Mouse (Mus musculus) kidney, embryonic 14.5 days (tissue): ENCODE data around the gene Dmgdh. TPM values are rescaled to one million over a fixed set of nuclear protein-coding genes. Genes with fewer than 3 reads are reported as not detected.

Experiments used
- ATAC-seq: fragments of 200-750 bp; cut with Nextera tagmentation; 2 replicates; pipeline ENCODE4 v1.8.0; 2017; ENCODE audit warnings: moderate number of reproducible peaks, mild to moderate bottlenecking, moderate TSS enrichment, moderate library complexity; ENCODE audit not compliant: low FRiP score, low TSS enrichment
- H3K27ac ChIP-seq: fragments of 300-500 bp; sonication (generic); 2 replicates; pipeline ENCODE4 v1.5.1; 2014; ENCODE audit warnings: low read depth, mild to moderate bottlenecking, low read length, moderate library complexity, mixed read lengths
- H3K27me3 ChIP-seq: fragments of 300-500 bp; sonication (generic); 2 replicates; pipeline ENCODE4 v1.6.1; 2014; ENCODE audit warnings: mild to moderate bottlenecking, low read length; ENCODE audit not compliant: control insufficient read depth, insufficient read depth
- H3K36me3 ChIP-seq: fragments of 300-500 bp; sonication (generic); 2 replicates; pipeline ENCODE4 v1.6.1; 2014; ENCODE audit warnings: low read length, mixed read lengths; ENCODE audit not compliant: control insufficient read depth, insufficient read depth
- H3K4me1 ChIP-seq: fragments of 300-500 bp; sonication (generic); 2 replicates; pipeline ENCODE4 v1.6.1; 2014; ENCODE audit warnings: low read length, mixed read lengths; ENCODE audit not compliant: control insufficient read depth, insufficient read depth
- H3K4me2 ChIP-seq: fragments of 300-500 bp; sonication (generic); replicated peaks from 2 replicates; pipeline ENCODE4 v1.6.1; 2014; ENCODE audit warnings: low read depth, mild to moderate bottlenecking, low read length
- H3K4me3 ChIP-seq: fragments of 300-500 bp; sonication (generic); 2 replicates; pipeline ENCODE4 v1.5.1; 2014; ENCODE audit warnings: mild to moderate bottlenecking, low read length
- H3K9ac ChIP-seq: fragments of 300-500 bp; sonication (generic); 2 replicates; pipeline ENCODE4 v1.6.1; 2014; ENCODE audit warnings: low read depth, mild to moderate bottlenecking, low read length, moderate library complexity
- H3K9me3 ChIP-seq: fragments of 300-500 bp; sonication (generic); 2 replicates; pipeline ENCODE4 v1.6.1; 2016; ENCODE audit warnings: low read length; ENCODE audit not compliant: control insufficient read depth
- WGBS: fragments of 180-500 bp; shearing (Covaris S2); extraction: QIAGEN DNeasy Blood & Tissue Kit; methylation state at CpG from one replicate; pipeline ENCODE4 v1.1.7; 2014; 5-methylcytosine and 5-hydroxymethylcytosine counted together
- polyA plus RNA-seq: library from polyadenylated mRNA; unstranded; fragments of >200 nt; fragmentation: Nextera tagmentation; extraction: Ambion mirVana; gene quantifications from 2 replicates; pipeline ENCODE4 v1.2.1, GENCODE M21; 2014

Gene Dmgdh
- polyA plus RNA-seq, 1 experiment from 2014 or later = 0.28 TPM

GRCm38 (mm10) chr13:93772861-93773260, 98.6 kb downstream of the Dmgdh start:
- 40% methylated on average over 7 of the region's 7 CpGs for WGBS
- no peak overlapping the region; the same call in 1 of the 2 replicates for H3K9ac ChIP-seq

GRCm38 (mm10) chr13:93773704-93774315, 99.6 kb downstream of the Dmgdh start:
- WGBS = 61% methylated on average over 7 of the region's 7 CpGs

More at GRCm38 (mm10) chr13:93772861-93773260, 98.6 kb downstream of the Dmgdh start:
- Histone ChIP-seq H3K4me2 (peak overlapping the region; percentile 86), H3K27ac (no peak overlapping the region), H3K4me3 (peak overlapping the region; percentile 44; the same call in 1 of the 2 replicates), H3K36me3 (no peaks in the 10 kb centered on the region), H3K4me1 (peaks cover 13% of the 10 kb centered on the region), H3K9me3 (no peaks in the 10 kb centered on the region), H3K27me3 (no peaks in the 10 kb centered on the region)
- no peak for ATAC-seq

DNA sequence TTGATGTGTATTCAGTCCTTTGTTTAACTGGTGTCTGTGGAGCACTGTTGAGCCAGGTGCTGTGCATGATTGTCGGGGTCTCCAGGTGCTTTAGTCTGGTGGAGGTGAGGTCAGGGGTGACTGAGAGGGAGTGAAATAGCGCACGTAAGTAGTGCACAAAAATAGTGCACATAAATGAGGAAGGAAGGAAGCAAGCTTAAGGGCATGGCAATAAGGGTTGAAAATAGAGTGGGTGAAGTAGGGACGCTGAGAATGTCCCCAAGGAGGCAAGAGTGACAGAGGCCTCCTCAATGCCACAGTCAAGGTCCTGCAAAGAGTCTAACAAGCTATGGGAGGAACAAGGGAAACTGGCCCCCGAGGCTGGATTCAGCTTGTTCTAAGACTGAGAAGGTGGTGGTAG, 108.6 kb downstream of the Dmgdh start:
- Histone ChIP-seq H3K9me3 (peaks cover 2% of the 10 kb centered on the region; the same call in 1 of the 2 replicates), H3K27ac (no peak overlapping the region), H3K4me2 (no peak overlapping the region), H3K4me3 (no peak overlapping the region), H3K27me3 (no peaks in the 10 kb centered on the region), H3K4me1 (no peaks in the 10 kb centered on the region; the same call in 1 of the 2 replicates), H3K9ac (no peak overlapping the region), H3K36me3 (no peaks in the 10 kb centered on the region)
- ATAC-seq = no peak
- WGBS = 87% methylated on average over 5 of the region's 5 CpGs

More at GRCm38 (mm10) chr13:93773704-93774315, 99.6 kb downstream of the Dmgdh start:
- no peak overlapping the region for H3K9ac ChIP-seq
- no peak overlapping the region for H3K4me2 ChIP-seq
- H3K27me3 ChIP-seq = no peaks in the 10 kb centered on the region
- H3K27ac ChIP-seq = no peak overlapping the region
- H3K4me3 ChIP-seq = no peak overlapping the region
- no peaks in the 10 kb centered on the region for H3K9me3 ChIP-seq
- no peak for ATAC-seq
- peaks cover 13% of the 10 kb centered on the region for H3K4me1 ChIP-seq
- no peaks in the 10 kb centered on the region for H3K36me3 ChIP-seq

GRCm38 (mm10) chr13:93785329-93785728, 111.1 kb downstream of the Dmgdh start:
- H3K9me3 ChIP-seq = peaks cover 2% of the 10 kb centered on the region; the same call in 1 of the 2 replicates
- no peak for ATAC-seq
- no peaks in the 10 kb centered on the region for H3K36me3 ChIP-seq
- no peaks in the 10 kb centered on the region; the same call in 1 of the 2 replicates for H3K4me1 ChIP-seq
- no peaks in the 10 kb centered on the region for H3K27me3 ChIP-seq
- no peak overlapping the region for H3K4me2 ChIP-seq
- no peak overlapping the region for H3K27ac ChIP-seq
- 64% methylated on average over 3 of the region's 3 CpGs for WGBS
- no peak overlapping the region for H3K4me3 ChIP-seq
- no peak overlapping the region for H3K9ac ChIP-seq

GRCm38 (mm10) chr13:93786051-93786450, 111.8 kb downstream of the Dmgdh start:
- Histone ChIP-seq H3K9me3 (peaks cover 2% of the 10 kb centered on the region; the same call in 1 of the 2 replicates), H3K4me1 (no peaks in the 10 kb centered on the region; the same call in 1 of the 2 replicates), H3K9ac (no peak overlapping the region), H3K36me3 (no peaks in the 10 kb centered on the region), H3K4me3 (no peak overlapping the region), H3K27me3 (no peaks in the 10 kb centered on the region), H3K4me2 (no peak overlapping the region), H3K27ac (no peak overlapping the region)
- no peak for ATAC-seq
- 64% methylated on average over 2 of the region's 2 CpGs for WGBS

GRCm38 (mm10) chr13:93787647-93788046, 113.4 kb downstream of the Dmgdh start:
- no peak for ATAC-seq
- WGBS = 52% methylated on average over 8 of the region's 8 CpGs

GRCm38 (mm10) chr13:93792945-93793642, 118.9 kb downstream of the Dmgdh start:
- 0 out of 2 replicates have a peak, but pooled peaks cover 5% of the 10 kb centered on the region for H3K4me1 ChIP-seq
- ATAC-seq = peak; percentile 90

More at GRCm38 (mm10) chr13:93787647-93788046, 113.4 kb downstream of the Dmgdh start:
- H3K4me3 ChIP-seq = no peak overlapping the region
- no peak overlapping the region for H3K4me2 ChIP-seq
- no peaks in the 10 kb centered on the region for H3K27me3 ChIP-seq
- no peak overlapping the region for H3K27ac ChIP-seq
- no peaks in the 10 kb centered on the region for H3K9me3 ChIP-seq
- no peak overlapping the region for H3K9ac ChIP-seq
- no peaks in the 10 kb centered on the region; the same call in 1 of the 2 replicates for H3K4me1 ChIP-seq
- no peaks in the 10 kb centered on the region for H3K36me3 ChIP-seq

DNA sequence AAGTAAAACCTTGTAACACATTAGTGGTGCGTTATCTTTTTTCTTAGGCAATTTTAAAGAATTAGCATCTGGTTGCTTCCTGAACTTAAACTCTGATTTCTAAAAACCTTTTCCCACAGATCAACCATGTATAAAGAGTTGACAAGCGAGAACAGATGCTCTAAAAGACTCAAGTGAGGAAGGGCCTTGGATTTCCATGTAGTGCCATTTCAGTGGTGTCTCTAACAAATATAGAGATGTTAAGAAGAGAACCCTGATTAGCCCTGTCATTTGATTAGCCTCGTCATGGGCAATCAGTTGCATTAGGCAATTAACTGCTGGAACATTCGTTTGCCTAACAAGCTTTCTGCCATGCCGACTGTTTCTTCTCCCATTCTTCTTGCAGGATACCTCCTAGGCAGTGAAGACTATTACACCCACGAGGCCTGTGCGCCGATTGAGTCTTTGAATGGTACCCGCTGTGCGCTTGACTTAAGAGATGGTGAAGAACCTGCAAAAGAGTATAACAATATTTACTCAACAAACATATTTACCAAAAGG, 119.5 kb downstream of the Dmgdh start:
- Histone ChIP-seq H3K4me2 (no peak overlapping the region), H3K4me3 (no peak overlapping the region), H3K9me3 (peaks cover 4% of the 10 kb centered on the region; the same call in 1 of the 2 replicates), H3K27ac (no peak overlapping the region), H3K9ac (no peak overlapping the region), H3K27me3 (no peaks in the 10 kb centered on the region), H3K4me1 (0 out of 2 replicates have a peak, but pooled peaks cover 5% of the 10 kb centered on the region), H3K36me3 (no peaks in the 10 kb centered on the region)
- ATAC-seq = no peak
- WGBS = 67% methylated on average over 10 of the region's 10 CpGs

More at GRCm38 (mm10) chr13:93792945-93793642, 118.9 kb downstream of the Dmgdh start:
- Histone ChIP-seq H3K4me2 (no peak overlapping the region), H3K4me3 (no peak overlapping the region), H3K9me3 (peaks cover 1% of the 10 kb centered on the region; the same call in 1 of the 2 replicates), H3K27me3 (no peaks in the 10 kb centered on the region), H3K9ac (no peak overlapping the region), H3K27ac (no peak overlapping the region), H3K36me3 (no peaks in the 10 kb centered on the region)
- WGBS = 28% methylated on average over 11 of the region's 11 CpGs
